Mouse (Mus musculus) G1E (cell line): ENCODE data around the gene Tmem104. TPM values are rescaled to one million over a fixed set of nuclear protein-coding genes. Genes with fewer than 3 reads are reported as not detected.

Experiments used
- ATAC-seq: 2 replicates; pipeline ENCODE4 v1.8.0; 2016; ENCODE audit warnings: mild to moderate bottlenecking; ENCODE audit not compliant: insufficient number of reproducible peaks, poor library complexity, low FRiP score, severe bottlenecking; ENCODE audit errors: extremely low read depth
- DNase-seq: peaks from one replicate; pipeline ENCODE4 v3.0.0; 2012; ENCODE audit warnings: low spot score
- H3K27me3 ChIP-seq: 2 replicates; pipeline ENCODE4 v1.6.1; 2012; ENCODE audit warnings: mild to moderate bottlenecking, low read length, inconsistent platforms; ENCODE audit not compliant: insufficient read depth
- H3K36me3 ChIP-seq: replicated peaks from 2 replicates; pipeline ENCODE3; 2012; ENCODE audit warnings: mild to moderate bottlenecking, inconsistent platforms
- H3K4me1 ChIP-seq: 2 replicates; pipeline ENCODE4 v1.6.1; 2012; ENCODE audit warnings: low read depth, low read length, inconsistent platforms, mixed read lengths; ENCODE audit not compliant: insufficient read depth
- H3K4me3 ChIP-seq: 2 replicates; pipeline ENCODE4 v1.5.1; 2012; ENCODE audit warnings: low read depth, mild to moderate bottlenecking, inconsistent platforms, low read length, moderate library complexity, mixed read lengths
- H3K9me3 ChIP-seq: replicated peaks from 2 replicates; pipeline ENCODE4 v1.6.1; 2012; ENCODE audit warnings: inconsistent platforms
- CTCF ChIP-seq: IDR thresholded peaks from 2 replicates; pipeline ENCODE4 v1.5.1; 2012; ENCODE audit warnings: low read depth, low read length, inconsistent platforms, mixed read lengths
- GATA1 ChIP-seq: IDR thresholded peaks from 2 replicates; pipeline ENCODE4 v1.6.1; 2012; ENCODE audit warnings: borderline replicate concordance, low read length, inconsistent platforms, mixed read lengths
- GATA2 ChIP-seq: IDR thresholded peaks from 2 replicates; pipeline ENCODE4 v1.6.1; 2012; ENCODE audit warnings: low read depth, low read length, inconsistent platforms, borderline replicate concordance
- POLR2AphosphoS5 ChIP-seq: IDR thresholded peaks from 2 replicates; pipeline ENCODE4 v1.6.1; 2012; ENCODE audit warnings: low read depth, low read length, inconsistent platforms; ENCODE audit not compliant: insufficient replicate concordance
- TAL1 ChIP-seq: conservative IDR thresholded peaks from 2 replicates; pipeline ENCODE4 v1.6.1; 2012; ENCODE audit warnings: low read depth, low read length, inconsistent platforms, mixed read lengths
- polyA plus RNA-seq: library from polyadenylated mRNA; stranded (reverse); fragments of >175 nt; gene quantifications from 2 replicates; pipeline ENCODE4 v1.2.3, GENCODE M21; 2012
- total RNA-seq, 2 experiments: library from RNA; stranded (forward) in 1 of 2; stranded (reverse) in 1 of 2; fragments of 200-1000 nt in 1 of 2; fragments of >200 nt in 1 of 2; fragmentation: Nextera tagmentation in 1 of 2; gene quantifications; 2 replicates each; pipeline ENCODE4 v1.2.3; 2014 to 2017

Gene Tmem104
- total and polyA plus RNA-seq, 3 experiments = 2.6 to 23.2 (median 14.7) TPM

DNA sequence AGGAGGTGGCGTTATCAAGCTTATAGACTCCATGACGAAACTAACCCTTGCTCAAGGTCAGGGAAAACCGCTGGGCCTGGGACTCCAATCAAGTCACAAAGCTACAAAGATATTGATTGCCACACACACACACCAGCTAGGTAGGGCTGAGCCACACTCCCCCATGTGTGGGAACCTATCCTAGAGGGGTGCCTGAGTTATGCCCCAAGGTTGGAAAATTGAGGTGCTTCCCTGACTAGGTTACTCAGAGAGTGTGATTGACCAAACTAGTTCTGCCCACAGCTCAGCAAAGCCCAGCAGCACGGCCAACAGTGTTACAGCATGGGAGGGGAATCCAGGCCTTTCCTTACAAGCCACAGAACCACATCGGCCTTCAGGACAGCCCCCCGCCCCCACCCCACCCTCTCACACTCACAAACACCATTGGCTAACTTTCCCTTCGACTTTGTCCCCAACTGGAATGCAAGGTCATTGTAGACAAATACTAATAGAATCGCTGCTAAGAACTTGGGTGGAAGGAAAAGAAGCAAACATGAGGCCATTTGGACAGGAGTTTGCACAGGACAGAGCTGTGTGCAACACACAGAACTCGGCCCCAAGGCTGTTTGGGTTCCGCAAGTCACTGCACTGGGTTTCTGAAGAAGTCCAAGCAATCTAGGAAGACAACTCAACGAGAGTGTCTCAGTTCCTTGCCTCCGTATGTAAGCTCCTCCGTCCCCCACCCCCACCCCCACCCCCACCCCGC lies 105.5 kb downstream of the Tmem104 start:
- no peak for DNase-seq
- H3K36me3 ChIP-seq = no peaks in the 10 kb centered on the region
- no peaks in the 10 kb centered on the region for H3K9me3 ChIP-seq
- no peak for ATAC-seq
- peaks cover 41% of the 10 kb centered on the region for H3K27me3 ChIP-seq
- peaks cover 4% of the 10 kb centered on the region; the same call in 1 of the 2 replicates for H3K4me1 ChIP-seq
- TF ChIP-seq TAL1 = no peak
- no peak for TF ChIP-seq POLR2AphosphoS5
- no peak for TF ChIP-seq CTCF
- H3K4me3 ChIP-seq = no peak overlapping the region

DNA sequence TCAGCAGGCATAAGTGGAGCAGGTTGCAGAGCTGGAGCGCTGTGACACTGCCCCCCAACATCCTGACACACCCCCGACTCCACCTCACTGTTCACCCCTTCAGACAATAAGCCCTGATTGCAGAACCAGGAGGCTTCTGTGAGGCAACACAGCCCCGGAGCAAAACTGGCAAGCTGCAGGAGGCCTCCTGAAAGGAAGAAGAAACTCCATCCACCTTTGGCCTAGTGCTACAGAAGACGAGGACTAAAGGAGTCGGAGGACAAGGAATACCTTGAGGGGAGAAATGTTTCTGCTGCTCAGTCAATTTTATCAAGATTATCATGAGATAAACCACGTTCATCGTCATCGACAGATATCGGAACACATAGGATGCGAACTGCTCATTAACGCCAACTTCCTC lies 108.7 kb downstream of the Tmem104 start:
- Histone ChIP-seq H3K4me1 (peaks cover 4% of the 10 kb centered on the region; the same call in 1 of the 2 replicates), H3K36me3 (no peaks in the 10 kb centered on the region), H3K4me3 (no peak overlapping the region), H3K9me3 (0 out of 2 replicates have a peak, but pooled peaks cover 2% of the 10 kb centered on the region), H3K27me3 (peaks cover 40% of the 10 kb centered on the region)
- no peak for DNase-seq
- ATAC-seq = no peak
- no peak for TF ChIP-seq CTCF
- TF ChIP-seq GATA2 = no peak
- no peak for TF ChIP-seq TAL1
- no peak for TF ChIP-seq GATA1
- no peak for TF ChIP-seq POLR2AphosphoS5

Other genes starting within 250 kb of the Tmem104 start
Only the 20 nearest of the 23 such genes appear.
- not detected in 2 replicates for gene Cd300ld, start 197.6 kb upstream of the Tmem104 start, total RNA-seq (2014; fragmentation: Nextera tagmentation)
- gene Cd300ld, start 197.6 kb upstream of the Tmem104 start, total RNA-seq (2017) = 0.27 and 0.52 TPM in 2 replicates
- not detected in 2 replicates for gene Cd300ld, start 197.6 kb upstream of the Tmem104 start, polyA plus RNA-seq
- not detected in 2 replicates for gene Cd300c2, start 185.6 kb upstream of the Tmem104 start, total RNA-seq (2014; fragmentation: Nextera tagmentation)
- 0.41 and 0.76 TPM in 2 replicates for gene Cd300c2, start 185.6 kb upstream of the Tmem104 start, total RNA-seq (2017)
- not detected in 2 replicates for gene Cd300c2, start 185.6 kb upstream of the Tmem104 start, polyA plus RNA-seq
- gene Cd300ld2, start 171.3 kb upstream of the Tmem104 start, total RNA-seq (2014; fragmentation: Nextera tagmentation) = not detected in 2 replicates
- gene Cd300ld2, start 171.3 kb upstream of the Tmem104 start, total RNA-seq (2017) = 0.16 and 0.35 TPM in 2 replicates
- gene Cd300ld2, start 171.3 kb upstream of the Tmem104 start, polyA plus RNA-seq = not detected in 2 replicates
- not detected in 2 replicates for gene Cd300ld4, start 160.5 kb upstream of the Tmem104 start, total RNA-seq (2014; fragmentation: Nextera tagmentation)
- gene Cd300ld4, start 160.5 kb upstream of the Tmem104 start, total RNA-seq (2017) = 0.23 TPM in 1 of 2 replicates, not detected in the other
- gene Cd300ld4, start 160.5 kb upstream of the Tmem104 start, polyA plus RNA-seq = not detected in 2 replicates
- gene Cd300ld5, start 149.7 kb upstream of the Tmem104 start, total RNA-seq (2014; fragmentation: Nextera tagmentation) = not detected in 2 replicates
- 10.2 and 11.4 TPM in 2 replicates for gene Cd300ld5, start 149.7 kb upstream of the Tmem104 start, total RNA-seq (2017)
- gene Cd300ld5, start 149.7 kb upstream of the Tmem104 start, polyA plus RNA-seq = not detected in 2 replicates
- not detected in 2 replicates for gene Cd300ld3, start 139.1 kb upstream of the Tmem104 start, total RNA-seq (2014; fragmentation: Nextera tagmentation)
- 11.3 and 18.2 TPM in 2 replicates for gene Cd300ld3, start 139.1 kb upstream of the Tmem104 start, total RNA-seq (2017)
- not detected in 2 replicates for gene Cd300ld3, start 139.1 kb upstream of the Tmem104 start, polyA plus RNA-seq
- gene Cd300e, start 125.3 kb upstream of the Tmem104 start, total RNA-seq (2014; fragmentation: Nextera tagmentation) = not detected in 2 replicates
- not detected in 2 replicates for gene Cd300e, start 125.3 kb upstream of the Tmem104 start, total RNA-seq (2017)
- gene Cd300e, start 125.3 kb upstream of the Tmem104 start, polyA plus RNA-seq = not detected in 2 replicates
- not detected in 2 replicates for gene Rab37, start 96.1 kb upstream of the Tmem104 start, total RNA-seq (2014; fragmentation: Nextera tagmentation)
- 2.7 and 3.0 TPM in 2 replicates for gene Rab37, start 96.1 kb upstream of the Tmem104 start, total RNA-seq (2017)
- 0.15 TPM in 2 replicates for gene Rab37, start 96.1 kb upstream of the Tmem104 start, polyA plus RNA-seq
- not detected in 2 replicates for gene Cd300lf, start 53.5 kb upstream of the Tmem104 start, total RNA-seq (2014; fragmentation: Nextera tagmentation)
- gene Cd300lf, start 53.5 kb upstream of the Tmem104 start, total RNA-seq (2017) = 1.6 TPM in 2 replicates
- not detected in 2 replicates for gene Cd300lf, start 53.5 kb upstream of the Tmem104 start, polyA plus RNA-seq
- 57.3 and 65.0 TPM in 2 replicates for gene Slc9a3r1, start 24.1 kb upstream of the Tmem104 start, total RNA-seq (2014; fragmentation: Nextera tagmentation)
- gene Slc9a3r1, start 24.1 kb upstream of the Tmem104 start, total RNA-seq (2017) = 91.5 and 94.5 TPM in 2 replicates
- 285 and 357 TPM in 2 replicates for gene Slc9a3r1, start 24.1 kb upstream of the Tmem104 start, polyA plus RNA-seq
- 18.0 and 21.1 TPM in 2 replicates for gene Nat9, start 372 bp downstream of the Tmem104 start, total RNA-seq (2014; fragmentation: Nextera tagmentation)
- 26.5 and 38.3 TPM in 2 replicates for gene Nat9, start 372 bp downstream of the Tmem104 start, total RNA-seq (2017)
- 23.2 and 23.7 TPM in 2 replicates for gene Nat9, start 372 bp downstream of the Tmem104 start, polyA plus RNA-seq
- 0.53 TPM in 1 of 2 replicates, not detected in the other for gene Grin2c, start 79.8 kb downstream of the Tmem104 start, total RNA-seq (2014; fragmentation: Nextera tagmentation)
- 0.06 TPM in 1 of 2 replicates, not detected in the other for gene Grin2c, start 79.8 kb downstream of the Tmem104 start, total RNA-seq (2017)
- not detected in 2 replicates for gene Grin2c, start 79.8 kb downstream of the Tmem104 start, polyA plus RNA-seq
- 3.7 and 10.4 TPM in 2 replicates for gene Fdxr, start 89.6 kb downstream of the Tmem104 start, total RNA-seq (2014; fragmentation: Nextera tagmentation)
- gene Fdxr, start 89.6 kb downstream of the Tmem104 start, total RNA-seq (2017) = 10.7 and 11.1 TPM in 2 replicates
- 32.2 and 36.3 TPM in 2 replicates for gene Fdxr, start 89.6 kb downstream of the Tmem104 start, polyA plus RNA-seq
- not detected in 2 replicates for gene Fads6, start 110.2 kb downstream of the Tmem104 start, total RNA-seq (2014; fragmentation: Nextera tagmentation)
- 0.06 and 0.38 TPM in 2 replicates for gene Fads6, start 110.2 kb downstream of the Tmem104 start, total RNA-seq (2017)
- not detected in 2 replicates for gene Fads6, start 110.2 kb downstream of the Tmem104 start, polyA plus RNA-seq
- not detected in 2 replicates for gene Otop2, start 119.7 kb downstream of the Tmem104 start, total RNA-seq (2014; fragmentation: Nextera tagmentation)
- not detected in 2 replicates for gene Otop2, start 119.7 kb downstream of the Tmem104 start, total RNA-seq (2017)
- gene Otop2, start 119.7 kb downstream of the Tmem104 start, polyA plus RNA-seq = not detected in 2 replicates
- gene Ush1g, start 134.6 kb downstream of the Tmem104 start, total RNA-seq (2014; fragmentation: Nextera tagmentation) = not detected in 2 replicates
- gene Ush1g, start 134.6 kb downstream of the Tmem104 start, total RNA-seq (2017) = 0.05 and 0.06 TPM in 2 replicates
- not detected in 2 replicates for gene Ush1g, start 134.6 kb downstream of the Tmem104 start, polyA plus RNA-seq
- not detected in 2 replicates for gene Otop3, start 147.2 kb downstream of the Tmem104 start, total RNA-seq (2014; fragmentation: Nextera tagmentation)
- gene Otop3, start 147.2 kb downstream of the Tmem104 start, total RNA-seq (2017) = not detected in 2 replicates
- not detected in 2 replicates for gene Otop3, start 147.2 kb downstream of the Tmem104 start, polyA plus RNA-seq
- not detected in 2 replicates for gene Hid1, start 180.3 kb downstream of the Tmem104 start, total RNA-seq (2014; fragmentation: Nextera tagmentation)
- gene Hid1, start 180.3 kb downstream of the Tmem104 start, total RNA-seq (2017) = not detected in 2 replicates
- 0.01 TPM in 1 of 2 replicates, not detected in the other for gene Hid1, start 180.3 kb downstream of the Tmem104 start, polyA plus RNA-seq
- gene Cdr2l, start 194.4 kb downstream of the Tmem104 start, total RNA-seq (2014; fragmentation: Nextera tagmentation) = not detected in 2 replicates
- gene Cdr2l, start 194.4 kb downstream of the Tmem104 start, total RNA-seq (2017) = 0.05 and 0.06 TPM in 2 replicates
- gene Cdr2l, start 194.4 kb downstream of the Tmem104 start, polyA plus RNA-seq = not detected in 2 replicates
- gene Mrpl58, start 216.3 kb downstream of the Tmem104 start, total RNA-seq (2014; fragmentation: Nextera tagmentation) = 66.8 and 102 TPM in 2 replicates
- gene Mrpl58, start 216.3 kb downstream of the Tmem104 start, total RNA-seq (2017) = 75.3 and 78.5 TPM in 2 replicates
- 67.0 and 74.3 TPM in 2 replicates for gene Mrpl58, start 216.3 kb downstream of the Tmem104 start, polyA plus RNA-seq